Mouse (Mus musculus) yolk sac, embryonic 10.5 days (tissue): ENCODE measurements around the gene Atxn1.

Experiments used
- DNase-seq: peaks from one replicate; pipeline ENCODE4 v3.0.0-alpha.2; 2017; ENCODE audit warnings: low spot score

Atxn1 gene

DNA sequence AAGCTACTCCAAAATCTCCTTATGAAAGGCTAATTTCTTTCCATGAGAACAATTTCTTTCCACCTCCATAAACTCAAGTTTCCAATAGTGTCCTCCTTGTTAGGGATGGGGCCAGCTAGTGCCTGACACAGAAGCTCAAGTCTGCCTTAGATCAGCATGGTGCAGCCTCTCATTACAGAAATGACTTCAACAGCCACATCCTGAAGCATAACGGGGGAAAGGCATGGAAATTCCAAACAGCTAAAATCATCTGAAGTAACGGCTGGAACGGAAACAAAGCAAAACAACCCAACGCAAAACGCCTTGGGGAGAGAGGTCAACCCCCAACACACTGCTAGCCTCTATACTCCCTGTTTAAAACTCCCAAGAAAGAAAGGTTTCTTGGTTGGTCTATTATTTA lies 284.2 kb downstream of the Atxn1 start:
- no peak for DNase-seq

DNA sequence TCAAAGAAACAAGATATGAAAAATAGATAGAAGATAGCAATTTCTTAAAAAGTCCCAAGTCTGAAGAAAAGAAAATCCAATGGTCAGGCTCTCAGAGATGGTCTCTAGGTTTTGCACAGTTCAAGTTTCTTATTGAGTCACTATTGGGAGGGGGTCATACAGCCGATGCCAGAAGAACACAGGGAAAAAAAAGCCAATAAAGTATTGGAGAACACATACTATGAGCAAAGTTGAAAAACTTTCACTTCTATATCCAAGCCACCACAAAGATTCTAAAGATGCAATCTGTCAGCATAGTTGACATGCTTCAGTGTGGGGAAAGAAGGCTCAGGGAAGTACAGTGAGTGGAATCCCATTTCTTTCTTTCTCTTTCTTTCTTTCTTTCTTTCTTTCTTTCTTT lies 285.7 kb downstream of the Atxn1 start:
- no peak for DNase-seq

DNA sequence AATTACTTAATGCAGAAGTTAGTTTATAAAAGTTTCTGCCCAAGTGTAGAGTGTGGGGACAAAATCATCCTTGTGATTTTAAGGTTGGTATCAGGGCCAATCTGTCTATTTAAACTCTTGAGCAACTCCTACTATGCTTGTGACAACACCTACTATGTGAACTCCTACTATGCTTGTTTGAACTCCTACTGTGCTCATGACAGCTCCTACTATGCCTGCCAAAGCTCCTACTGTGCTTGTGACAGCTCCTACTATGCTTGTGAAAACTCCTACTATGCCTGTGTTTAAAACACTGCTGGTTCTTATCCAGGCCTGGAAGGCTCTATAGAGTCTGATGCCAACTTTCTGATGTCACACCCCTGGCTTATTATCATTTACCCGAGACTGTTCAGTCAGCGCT lies 292.2 kb downstream of the Atxn1 start:
- no peak for DNase-seq

DNA sequence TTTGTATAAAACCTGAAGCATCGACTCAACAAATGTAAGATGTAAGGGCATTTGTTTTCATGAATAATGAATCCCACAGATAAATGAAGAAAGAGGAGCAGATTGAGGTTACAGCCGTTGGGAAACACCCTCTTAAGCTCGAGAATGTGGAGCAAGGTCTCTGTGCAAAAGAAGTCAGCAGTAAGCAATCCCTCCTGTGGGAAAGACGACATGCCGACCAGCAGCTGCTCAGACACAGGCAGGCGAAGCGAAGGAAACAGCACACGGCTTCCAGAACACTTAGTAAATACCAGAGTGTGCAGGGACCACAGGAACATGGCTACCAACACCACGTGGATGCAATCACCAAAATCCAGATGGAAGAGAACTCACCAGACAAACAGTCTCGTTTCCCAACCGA lies 294.8 kb downstream of the Atxn1 start:
- DNase-seq, result no peak

DNA sequence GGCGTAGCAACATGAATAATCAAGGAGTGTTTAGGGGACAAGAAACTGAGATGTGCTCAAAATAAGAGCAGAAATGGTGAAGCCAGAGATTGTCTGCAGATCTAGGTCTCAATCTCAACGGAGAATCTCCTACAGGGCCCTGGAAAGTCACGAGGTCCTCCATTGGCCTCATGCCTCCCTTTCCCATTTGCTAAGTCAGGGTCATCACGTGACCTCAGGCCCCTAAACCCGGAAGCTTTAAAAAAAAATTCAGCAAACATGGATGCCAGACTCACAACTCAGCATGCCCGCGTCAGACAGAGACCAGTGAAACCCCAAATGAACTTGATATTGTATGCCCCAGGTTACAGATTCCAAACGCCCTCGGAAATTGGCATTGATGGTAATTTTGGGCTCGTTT lies 302.0 kb downstream of the Atxn1 start:
- no peak for DNase-seq

DNA sequence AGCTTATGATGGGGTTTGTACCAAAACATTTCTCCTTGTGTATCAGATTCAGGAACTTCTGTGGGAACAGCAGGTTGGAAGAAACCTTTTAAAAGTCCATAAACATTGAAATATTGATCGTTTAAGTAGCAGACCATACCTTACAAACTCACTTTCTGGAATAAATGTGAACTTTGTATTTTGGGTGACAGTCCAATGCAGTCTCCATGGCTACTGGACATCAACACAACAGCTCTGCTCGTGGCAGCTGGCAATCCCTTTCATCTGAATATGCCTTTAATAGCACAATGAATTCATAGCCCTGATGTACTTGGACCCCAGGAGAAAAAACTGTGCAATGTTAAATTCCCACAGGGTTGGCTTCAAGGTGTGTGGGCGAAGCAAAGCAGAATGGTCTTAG lies 302.6 kb downstream of the Atxn1 start:
- no peak for DNase-seq

DNA sequence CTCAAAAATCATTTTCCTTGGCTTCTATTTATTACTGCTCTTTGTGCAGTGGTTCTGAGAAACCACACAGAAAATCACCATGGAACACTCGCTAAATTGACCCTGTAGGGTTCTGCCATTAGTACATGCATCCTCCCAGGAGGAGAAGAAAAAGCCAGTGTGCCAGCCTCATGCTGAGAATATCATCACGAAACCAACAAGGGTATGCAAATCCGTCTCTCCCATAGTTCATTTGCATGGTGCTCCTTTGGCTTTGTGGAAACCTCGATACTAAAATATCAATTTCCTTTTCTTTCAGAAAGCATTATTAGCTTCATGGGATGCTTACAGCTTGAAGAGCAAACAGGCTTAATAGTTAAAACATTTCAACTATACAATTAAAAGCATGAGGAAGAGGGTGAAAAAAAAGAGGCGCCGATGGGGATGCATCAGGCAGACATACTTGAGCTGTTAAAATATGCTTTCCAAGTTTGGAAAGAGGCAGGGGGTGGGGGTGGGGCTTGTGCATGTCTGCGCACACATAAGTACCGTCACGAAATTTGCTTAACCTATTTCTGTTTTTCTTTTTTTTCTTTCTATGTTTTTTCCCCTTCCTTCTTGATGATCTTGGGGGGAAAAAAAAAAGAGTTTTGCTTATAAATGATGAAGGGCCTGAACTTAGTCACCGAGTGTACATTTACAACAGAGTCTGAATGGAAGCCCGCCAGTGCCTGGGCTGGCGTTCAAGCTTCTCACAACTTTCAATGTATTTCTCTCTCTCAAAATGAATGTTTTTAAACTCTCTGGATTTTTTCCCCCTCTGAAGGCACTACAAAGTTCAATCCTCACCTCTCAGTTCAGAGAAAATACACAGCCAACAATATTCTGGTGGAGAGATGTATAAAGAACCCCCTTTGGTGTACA lies 303.3 kb downstream of the Atxn1 start:
- no peak for DNase-seq

DNA sequence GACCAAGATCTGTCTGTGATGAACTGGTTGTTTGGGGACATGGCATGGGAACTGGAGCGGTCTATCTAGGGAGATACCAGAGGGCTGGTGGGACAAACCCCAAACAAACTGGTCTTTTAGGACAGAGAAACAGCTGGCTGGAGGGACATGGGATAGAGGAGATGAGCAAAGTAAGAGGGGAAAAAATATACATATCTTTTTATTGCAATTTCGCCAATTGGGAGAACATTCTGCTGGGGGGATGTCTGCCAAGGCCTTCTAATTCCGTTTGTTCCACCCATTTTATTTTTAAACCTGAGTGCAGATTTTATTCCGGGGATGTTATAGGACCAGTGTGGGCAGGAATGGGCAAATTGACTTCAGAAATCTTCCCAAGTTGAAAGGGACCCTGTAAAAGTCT lies 305.0 kb downstream of the Atxn1 start:
- DNase-seq, result no peak

DNA sequence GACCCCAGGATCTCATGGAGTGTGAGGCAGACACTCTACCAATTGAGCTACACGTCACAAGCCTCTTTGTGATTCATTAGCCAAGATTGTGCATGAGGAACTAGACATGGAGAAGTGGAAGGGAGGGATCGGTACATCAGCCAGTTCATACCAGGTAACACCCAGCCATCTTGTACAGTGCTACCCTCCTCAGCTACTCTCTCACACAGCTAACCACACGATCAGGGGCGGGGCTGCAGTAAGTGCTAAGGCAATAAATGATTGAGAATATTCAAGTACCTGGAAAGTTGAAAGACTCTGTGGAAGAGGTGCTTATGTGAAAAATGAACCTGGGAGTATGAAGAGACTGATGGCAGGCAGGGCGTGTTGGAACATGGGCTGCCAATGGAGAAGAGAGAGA lies 306.5 kb downstream of the Atxn1 start:
- DNase-seq, result no peak

DNA sequence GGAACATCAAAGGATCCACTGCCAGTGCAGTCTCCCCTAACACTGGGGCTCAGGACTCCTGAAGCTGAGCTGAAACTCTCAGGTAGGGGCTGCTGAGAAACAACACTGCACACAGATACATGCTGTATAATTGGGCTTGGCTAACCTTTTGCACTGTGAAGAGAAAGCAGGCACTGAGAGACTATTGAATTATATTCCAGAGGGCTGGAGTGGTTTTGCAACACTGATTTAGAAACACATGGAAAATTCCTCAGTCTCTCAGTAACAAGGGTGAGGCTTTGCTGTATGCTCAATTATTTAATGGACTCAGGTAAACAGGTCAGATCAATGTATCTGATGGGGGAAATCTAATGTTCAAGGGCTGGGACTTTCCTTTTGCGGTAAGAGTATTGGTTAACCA lies 307.6 kb downstream of the Atxn1 start:
- no peak for DNase-seq

DNA sequence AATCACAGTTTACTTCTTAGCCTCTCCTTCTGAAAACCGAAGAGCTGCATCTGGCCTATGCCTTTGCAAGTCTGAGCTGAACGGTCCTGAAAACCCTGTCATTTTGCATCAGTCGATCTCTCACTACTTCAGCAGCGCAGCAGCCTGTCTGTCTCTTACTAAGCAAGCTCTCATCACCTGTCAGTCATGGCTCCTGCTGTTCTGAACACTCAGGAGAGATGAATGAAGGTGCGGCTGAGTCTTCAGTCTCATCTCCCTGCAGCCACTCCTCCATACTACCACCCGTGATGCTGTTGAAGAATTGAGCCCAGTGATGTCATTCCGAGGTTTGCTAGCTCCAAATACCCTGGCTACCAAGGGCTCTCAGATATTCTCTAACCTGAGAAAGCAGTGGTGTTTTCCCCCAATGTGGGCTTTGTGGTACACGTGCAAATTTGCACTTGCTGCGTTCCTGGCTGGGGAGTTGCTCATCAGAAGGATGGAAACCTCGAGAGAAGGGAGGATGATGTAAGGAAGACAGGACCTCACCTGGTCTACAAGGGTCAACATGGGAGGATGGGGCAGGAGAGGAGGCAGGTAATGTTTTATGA lies 313.1 kb downstream of the Atxn1 start:
- DNase-seq, result no peak

DNA sequence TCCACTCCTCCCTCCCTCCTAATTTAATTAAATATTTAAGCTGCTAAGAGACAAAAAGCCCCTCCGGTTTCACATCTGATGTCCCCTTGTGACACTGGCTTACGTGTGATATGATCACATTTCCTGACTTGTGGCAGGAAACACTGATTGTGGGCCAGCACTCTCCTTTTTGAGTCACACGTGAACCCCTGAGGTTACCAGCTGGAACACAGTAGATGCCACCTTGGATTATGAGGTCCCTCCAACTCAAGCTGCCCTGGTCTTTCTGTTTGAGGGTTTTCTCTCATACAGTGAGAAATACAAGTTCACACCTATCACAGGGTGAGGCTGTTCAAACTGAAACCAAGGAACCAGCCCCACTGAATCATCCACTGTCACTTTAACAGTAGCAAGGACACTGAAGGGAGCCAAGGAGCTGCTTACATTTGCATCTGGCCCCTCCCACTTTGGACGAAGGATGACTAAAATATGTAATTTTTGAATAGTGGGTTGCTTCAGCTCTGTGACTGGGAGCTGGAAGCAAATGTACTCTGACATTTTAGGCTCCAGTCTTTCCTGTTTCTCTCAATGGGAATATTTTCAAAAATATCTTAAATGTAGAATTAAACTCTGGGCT lies 315.5 kb downstream of the Atxn1 start:
- no peak for DNase-seq

DNA sequence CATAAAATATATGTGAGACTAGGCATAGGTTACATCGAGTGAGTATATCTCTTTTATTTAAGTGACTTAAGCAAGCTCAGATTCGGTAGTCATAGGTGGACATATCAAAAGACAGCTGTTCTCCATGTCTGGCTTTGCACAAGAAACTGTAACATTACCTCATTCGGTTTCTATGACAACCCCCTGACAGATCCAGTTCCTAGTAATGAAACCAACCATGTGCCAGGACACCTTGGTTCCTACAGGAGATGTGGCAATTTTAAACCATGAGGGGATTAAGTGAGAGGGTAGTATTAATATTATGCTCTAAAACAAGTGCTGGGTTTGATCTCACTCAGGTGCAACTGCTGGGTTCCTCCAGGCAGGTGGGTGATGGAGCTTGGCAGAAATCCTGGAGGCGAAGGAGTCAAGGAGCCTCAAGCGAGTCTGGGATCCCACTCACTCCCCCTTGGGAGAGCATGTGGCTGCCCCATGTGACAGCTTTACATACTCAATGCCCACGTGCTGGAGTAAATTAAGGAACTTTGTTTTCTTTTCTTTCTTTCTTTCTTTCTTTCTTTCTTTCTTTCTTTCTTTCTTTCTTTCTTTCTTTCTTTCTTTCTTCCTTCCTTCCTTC lies 320.9 kb downstream of the Atxn1 start:
- DNase-seq, result no peak

DNA sequence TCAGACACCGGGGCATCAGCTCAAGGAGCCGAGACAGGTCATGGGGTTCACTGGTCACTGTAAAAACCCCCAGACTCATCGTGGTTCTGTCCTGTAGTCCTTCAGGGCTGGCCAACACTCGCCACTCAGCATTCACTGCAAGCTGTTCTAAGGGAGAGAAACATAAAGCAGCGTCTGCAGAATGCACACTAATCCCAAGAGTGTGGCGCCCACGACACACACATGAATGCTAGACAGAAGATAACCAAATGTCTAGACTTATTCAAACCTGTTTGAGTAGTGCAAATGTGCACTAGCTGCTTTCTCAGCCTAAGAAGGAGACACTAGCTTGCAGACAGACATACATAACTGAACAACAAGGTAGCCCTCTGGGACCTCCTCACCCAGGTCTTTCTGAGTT lies 321.9 kb downstream of the Atxn1 start:
- DNase-seq, result no peak

DNA sequence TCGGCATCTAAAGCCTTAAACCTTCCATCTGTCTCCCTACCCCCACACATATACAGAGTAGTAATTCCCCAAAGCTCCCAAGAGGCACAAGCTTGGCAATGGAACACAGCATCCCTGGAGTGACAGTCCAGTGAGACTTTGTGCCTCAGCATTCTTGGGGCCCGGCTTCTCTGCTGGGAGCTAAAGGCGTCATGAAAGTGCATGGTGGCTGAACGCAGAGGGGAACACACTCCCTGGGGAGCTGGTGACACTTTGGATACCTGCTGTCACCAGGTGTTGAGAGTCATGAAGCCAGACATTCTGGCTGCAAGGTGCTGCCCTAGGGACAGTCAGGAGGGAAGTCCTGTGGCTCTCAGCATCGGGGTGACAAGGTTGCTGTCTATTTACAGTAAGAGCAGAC lies 324.4 kb downstream of the Atxn1 start:
- DNase-seq, result no peak

DNA sequence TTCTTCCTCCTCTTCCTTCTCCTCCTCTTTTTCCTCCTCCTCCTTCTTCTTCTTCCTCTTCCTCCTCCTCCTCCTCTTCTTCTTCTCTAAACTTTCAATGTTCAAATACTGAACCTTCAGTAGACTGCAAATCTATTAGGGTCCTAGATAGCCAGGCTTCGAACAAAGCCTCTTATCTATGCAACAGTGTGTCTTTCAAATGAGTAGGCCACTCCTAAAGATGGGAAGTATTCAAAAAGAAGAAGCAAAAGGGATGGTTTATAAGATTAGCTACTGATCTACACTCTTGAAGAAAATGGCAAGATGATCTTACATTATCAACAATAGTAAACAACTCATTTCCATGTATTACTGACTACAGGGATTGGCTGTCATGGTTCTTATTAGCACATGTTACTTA lies 326.5 kb downstream of the Atxn1 start:
- no peak for DNase-seq

DNA sequence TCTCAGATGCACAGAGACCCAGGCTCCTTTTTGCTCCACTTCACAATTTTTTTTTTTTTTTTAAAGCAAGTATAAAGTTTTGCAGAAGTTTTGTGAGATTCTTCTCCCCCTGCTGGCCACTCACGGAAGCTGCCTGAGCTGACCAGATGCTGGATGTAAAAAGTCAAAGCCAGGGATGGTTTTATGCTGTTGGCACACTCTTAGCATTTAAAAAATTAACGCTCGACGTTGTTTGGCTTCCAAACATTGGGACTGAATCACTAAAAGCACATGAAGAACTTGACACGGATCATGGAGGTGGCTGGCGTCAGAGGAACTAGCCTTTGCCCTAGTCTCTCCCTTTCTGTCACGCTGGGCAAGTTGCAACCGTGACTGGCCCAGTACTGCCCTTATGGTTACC lies 327.5 kb downstream of the Atxn1 start:
- DNase-seq, result peak; percentile 13

DNA sequence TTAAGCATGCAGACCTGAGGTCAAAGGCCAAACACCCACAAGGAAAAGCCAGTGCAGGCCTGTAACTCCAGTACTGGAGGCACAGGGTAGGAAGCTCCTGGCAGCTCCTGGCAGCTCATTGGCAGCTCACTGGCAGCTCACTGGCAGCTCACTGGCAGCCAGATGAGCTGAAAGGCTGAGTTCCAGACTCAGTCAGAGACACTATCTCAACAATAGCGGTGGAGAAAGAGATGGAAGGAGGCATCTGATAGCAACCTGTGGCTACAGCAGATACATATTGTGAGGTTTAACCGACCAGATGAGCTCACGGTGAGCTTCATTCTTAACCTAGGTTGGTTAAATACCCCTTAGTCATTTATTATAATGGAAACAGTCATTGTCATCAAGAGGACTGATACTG lies 328.4 kb downstream of the Atxn1 start:
- no peak for DNase-seq

DNA sequence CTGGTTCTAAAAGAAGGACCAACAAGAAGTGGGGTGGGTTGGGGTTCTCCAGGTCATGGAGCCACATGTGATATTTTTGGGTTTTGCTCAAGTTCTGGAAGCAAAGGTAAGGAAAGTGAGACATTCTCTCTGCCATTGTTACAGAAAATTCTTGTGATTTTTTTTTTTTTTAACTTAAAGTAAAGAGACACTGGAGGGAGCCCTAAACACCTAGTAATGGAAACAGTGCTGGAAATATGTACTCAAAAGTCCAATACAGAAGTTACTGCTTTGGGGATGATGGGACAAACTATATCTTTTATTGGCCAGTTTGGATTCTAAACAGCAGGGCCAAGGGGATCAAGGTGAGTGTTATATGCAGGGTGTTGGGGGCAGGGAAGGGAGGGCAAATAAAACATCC lies 330.9 kb downstream of the Atxn1 start:
- DNase-seq, result no peak

DNA sequence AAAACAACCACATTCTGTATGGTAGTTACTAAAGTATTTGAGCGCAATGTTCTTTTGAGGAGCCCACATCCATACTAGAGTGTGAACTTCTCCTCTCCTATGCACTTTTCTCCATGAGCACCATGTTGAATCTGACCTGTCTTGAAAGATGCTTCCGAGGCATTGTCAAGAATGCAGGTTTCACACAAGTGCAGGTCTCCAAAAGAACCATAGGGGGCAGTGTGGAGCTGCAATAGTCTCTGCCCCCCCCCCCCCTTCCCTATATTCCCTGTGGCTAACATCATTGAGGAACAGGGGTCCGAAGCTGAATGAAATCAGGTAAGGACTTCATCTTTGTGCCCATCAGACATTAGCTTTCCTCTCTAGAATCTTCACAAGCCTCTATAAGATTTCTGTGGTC lies 332.7 kb downstream of the Atxn1 start:
- no peak for DNase-seq

DNA sequence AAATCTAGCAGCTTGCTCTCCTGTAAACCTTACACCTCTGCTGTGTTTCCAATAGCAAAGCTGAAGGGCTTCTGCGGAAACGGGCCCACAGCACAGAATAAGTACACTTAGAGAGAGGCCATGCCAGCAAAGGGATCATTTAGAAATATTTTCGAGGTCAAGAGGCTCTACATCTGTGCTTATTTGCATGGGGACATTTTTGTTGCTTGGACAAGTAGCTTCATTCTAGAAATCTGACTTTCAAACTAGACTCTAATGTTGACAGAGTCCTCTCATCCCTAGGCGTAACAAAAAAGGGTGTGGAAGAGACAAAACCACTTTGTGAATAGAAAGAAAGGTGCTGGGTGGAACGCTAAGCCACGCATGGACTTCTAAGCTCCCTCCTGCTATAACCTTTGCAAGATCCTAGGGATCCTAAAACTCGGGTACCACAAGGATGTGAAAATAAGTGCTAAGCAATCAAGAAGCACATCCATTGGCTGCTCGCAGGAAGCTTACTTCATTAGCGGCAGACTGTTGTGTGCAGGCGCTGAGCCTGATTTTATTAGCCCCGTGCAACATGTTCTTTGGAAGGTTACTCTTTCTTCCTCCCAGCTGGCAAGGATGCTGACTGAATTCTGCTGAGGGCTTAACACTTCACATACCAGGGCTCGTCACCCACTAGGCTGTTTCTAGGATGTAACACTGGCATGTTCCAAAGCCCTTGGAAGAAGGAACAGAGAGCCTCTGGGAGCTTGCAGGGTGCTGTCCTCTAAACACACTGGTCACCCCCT lies 334.1 kb downstream of the Atxn1 start:
- DNase-seq, result no peak

DNA sequence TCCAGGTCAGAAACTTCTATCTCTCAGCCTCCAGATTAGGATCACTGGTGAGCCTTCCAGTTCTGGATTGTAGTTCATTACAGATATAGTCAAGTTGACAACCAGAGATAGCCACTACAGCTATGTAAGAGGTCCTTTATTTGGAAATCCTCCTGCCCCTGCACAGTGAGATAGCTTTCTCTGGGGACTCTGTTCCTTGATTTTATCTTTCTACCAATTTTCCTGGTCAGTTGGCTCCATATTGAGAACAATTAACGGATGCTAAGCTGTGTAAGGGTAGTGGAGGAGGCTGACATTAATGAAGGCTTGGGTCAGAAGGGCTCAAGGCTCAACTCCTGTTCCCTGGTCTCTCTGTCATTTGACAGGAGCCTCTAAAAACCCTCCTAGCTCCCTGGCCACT lies 335.1 kb downstream of the Atxn1 start:
- DNase-seq, result no peak
